Mouse (Mus musculus) heart, postnatal 25 days (tissue): ENCODE results near the gene Hck. TPM values are rescaled to one million over a fixed set of nuclear protein-coding genes. Genes with fewer than 3 reads are reported as not detected.
A peak's percentile ranks its signal among the peaks of the same experiment; 100 is the strongest.

Experiments used
- DNase-seq: peaks from one replicate; pipeline ENCODE4 v3.0.0; 2022; ENCODE audit warnings: low spot score
- intact Hi-C: fragments of 180-260 bp; cut with DNase I; formaldehyde crosslinking; loops from one replicate; pipeline ENCODE4 v1.15.1; 2025
- total RNA-seq, 2 experiments: library from RNA; stranded (reverse); gene quantifications; 2 replicates each; pipeline ENCODE4 v1.2.3; 2021

Gene Hck
- total RNA-seq: 1 to 10 TPM; 1.1 to 1.4 TPM

GRCm38 (mm10) chr2:153108313-153109264 lies at the start of gene Hck:
Hck (plus strand) TSS chr2:153108468.
- intact Hi-C loops: no loop called here
- no peak for DNase-seq

DNA sequence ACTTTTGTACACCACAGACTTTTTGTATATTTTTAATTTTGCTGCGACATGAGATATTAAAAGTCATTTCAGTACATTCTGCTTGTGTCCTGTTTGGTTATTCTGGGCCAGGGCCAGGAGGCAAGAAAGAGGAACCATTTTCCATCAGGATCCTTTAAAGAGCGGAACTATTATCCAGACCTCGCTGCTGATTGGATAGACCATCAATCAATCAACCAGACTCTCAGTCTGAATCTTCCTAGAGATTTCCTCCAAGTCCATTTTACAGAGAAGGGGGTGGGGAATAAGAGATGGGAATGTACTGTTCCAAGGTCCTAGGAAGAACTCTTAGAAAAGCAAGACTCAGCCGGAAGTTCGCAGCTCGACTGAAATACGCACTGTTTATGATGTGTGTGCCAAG lies 48.1 kb upstream of the Hck start:
- intact Hi-C loops: no loop called here
- no peak for DNase-seq

DNA sequence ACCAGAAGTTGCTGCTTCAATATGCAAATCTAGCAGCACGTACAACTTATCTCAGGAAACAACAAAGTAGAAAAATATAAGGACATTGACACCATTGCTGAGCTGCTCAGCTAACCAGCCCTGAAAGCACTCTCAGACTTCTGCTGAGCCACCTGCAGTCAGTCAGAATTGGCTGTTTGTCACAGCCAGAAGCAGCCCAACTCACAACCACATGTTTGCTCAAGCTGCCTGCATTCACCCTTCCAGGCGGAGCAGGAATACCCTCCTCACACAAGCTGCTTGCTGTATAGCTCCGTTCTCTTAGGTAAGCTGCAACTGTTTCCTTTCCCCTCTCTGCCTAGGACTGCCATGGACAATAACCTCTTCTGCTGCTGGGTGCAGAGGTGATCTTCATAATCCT lies 44.9 kb upstream of the Hck start:
- intact Hi-C loops: no loop called here
- no peak for DNase-seq

DNA sequence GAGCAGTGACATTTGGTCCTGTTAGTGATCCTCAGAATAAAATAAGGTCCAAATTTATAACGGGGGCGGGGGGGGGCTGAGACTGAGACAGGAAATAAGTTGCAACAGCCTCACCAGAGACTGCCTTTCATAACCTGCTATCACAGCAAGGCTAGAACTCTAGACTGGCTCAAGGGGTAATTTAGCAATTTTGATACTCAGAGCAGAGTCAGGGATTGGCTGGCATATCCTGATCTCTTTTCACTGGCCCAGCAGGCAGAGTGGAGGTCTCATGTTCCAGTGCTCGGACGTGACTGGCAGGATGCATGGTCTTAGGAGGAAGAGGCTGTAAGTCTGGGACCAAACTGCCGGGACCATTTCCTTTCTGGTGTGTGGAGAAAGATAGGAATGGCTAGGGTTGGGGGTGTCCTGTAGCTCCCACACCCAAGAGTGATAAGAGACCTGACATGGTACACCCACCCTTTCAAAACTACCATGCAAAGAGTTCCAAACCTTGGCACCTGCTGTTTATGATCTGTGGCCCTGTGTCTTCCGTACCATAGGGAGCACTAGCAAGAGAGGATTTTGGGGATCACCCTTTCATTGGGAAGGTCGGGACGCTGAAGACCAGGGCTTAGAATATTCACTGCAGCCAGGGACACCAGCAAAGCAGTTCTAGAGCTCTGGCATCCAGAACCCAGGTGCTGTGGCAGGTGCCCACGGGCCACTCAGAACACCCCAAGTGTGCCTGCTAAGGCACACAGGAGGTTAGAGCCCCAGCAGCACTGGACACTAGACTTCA lies 43.9 kb upstream of the Hck start:
- no peak for DNase-seq
- intact Hi-C loops: no loop called here

DNA sequence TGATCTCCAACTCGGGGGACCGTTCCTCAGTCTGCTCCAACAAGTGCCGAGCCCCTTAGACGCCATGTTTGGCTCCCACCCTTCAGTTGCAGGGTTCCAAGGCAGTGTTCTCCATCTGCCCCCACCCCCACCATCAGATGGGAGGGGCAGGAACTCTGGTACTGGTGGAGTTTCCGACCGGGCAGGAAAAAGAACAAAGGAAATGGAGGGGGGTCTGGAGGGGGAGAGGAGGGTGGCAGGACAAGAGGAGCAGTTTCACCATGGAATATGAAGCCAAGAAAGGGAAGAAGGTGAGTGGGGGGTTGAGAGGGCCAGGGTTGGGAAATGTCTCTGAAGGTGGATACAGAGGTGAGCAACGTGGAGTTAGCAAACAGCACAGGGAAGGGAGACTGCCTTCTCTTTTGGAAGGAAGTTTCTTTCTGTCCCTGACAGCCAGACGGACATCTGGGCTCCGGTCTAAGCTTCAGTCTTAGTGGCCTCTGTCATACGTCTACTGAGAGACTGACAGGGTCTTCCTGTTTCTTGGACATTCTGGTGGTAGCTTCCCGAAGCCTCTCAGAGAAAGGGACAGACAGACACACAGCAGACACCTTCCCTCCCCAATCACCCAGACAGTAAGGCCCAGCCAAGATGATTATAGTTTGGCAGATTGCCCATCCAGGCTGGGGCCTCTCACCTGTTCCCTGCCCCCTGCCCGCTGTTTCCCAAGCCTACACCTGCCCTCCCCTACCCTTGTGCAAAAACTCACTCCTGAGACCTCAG lies 42.3 kb upstream of the Hck start, which contains the start of gene Ccm2l:
Gene Ccm2l (plus strand): TSS at position 209 of the 762 bp plus-strand sequence.
- peak; percentile 53 for DNase-seq
- intact Hi-C loops: no loop called here

- intact Hi-C loops: no loop called here
- no peak for DNase-seq
Measured at GRCm38 (mm10) chr2:153066991-153067390, 41.3 kb upstream of the Hck start.

DNA sequence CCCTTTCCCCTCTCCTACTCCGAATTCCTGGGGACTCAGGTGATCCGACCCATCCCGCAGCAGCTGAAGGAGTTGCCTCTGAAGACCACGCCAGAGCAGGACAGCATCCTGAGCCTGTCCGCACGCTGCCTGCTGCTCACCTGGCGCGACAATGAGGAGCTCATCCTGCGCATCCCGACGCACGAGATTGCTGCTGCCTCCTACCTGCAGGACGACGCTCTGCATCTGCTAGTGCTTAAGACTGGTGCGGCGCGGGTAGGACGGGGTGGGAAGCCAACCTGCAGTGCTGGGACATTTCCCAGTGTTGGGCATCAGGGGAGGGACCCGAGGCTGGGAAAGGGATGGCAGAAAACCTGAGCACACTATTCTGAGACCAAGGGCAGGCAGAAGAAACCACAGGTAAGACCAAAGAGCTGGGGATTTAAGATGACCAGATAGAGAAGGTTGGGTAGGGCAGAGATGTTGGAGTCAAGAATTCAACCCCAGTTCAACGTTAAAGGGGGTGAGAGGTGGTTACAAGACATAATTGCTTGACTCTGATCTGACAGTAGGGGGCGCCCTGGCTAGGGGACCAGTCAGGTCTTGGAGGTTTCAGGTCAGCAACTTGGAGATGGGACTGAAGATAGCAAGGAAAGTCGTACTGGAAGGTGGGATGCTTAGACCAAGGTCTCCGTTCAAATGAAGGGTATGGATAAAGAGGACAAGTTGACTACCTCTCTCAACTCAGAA lies 37.3 kb upstream of the Hck start:
- DNase-seq: no peak
- intact Hi-C loops: no loop called here

- intact Hi-C loops: no loop called here
- DNase-seq: no peak
Measured at GRCm38 (mm10) chr2:153071491-153072184, 36.6 kb upstream of the Hck start.

GRCm38 (mm10) chr2:153074651-153075050 lies 33.6 kb upstream of the Hck start:
- intact Hi-C loops: no loop called here
- DNase-seq: no peak

GRCm38 (mm10) chr2:153075961-153076360 lies 32.3 kb upstream of the Hck start:
- intact Hi-C loops: no loop called here
- DNase-seq: no peak

- intact Hi-C loops: loop anchor here (2.0 kb wide), 2 partner anchors 32 to 62 kb away; no protein-coding TSS in a partner anchor
- peak; percentile 39 for DNase-seq
Measured at GRCm38 (mm10) chr2:153080841-153081523, 27.3 kb upstream of the Hck start.

- DNase-seq: peak; percentile 0
- intact Hi-C loops: loop anchor here (2.0 kb wide), 2 partner anchors 33 to 61 kb away; no protein-coding TSS in a partner anchor
Measured at GRCm38 (mm10) chr2:153081866-153082265, 26.4 kb upstream of the Hck start.

- intact Hi-C loops: no loop called here
- no peak for DNase-seq
Measured at GRCm38 (mm10) chr2:153083275-153083674, 25.0 kb upstream of the Hck start.

GRCm38 (mm10) chr2:153083824-153084223 lies 24.4 kb upstream of the Hck start:
- no peak for DNase-seq
- intact Hi-C loops: no loop called here

DNA sequence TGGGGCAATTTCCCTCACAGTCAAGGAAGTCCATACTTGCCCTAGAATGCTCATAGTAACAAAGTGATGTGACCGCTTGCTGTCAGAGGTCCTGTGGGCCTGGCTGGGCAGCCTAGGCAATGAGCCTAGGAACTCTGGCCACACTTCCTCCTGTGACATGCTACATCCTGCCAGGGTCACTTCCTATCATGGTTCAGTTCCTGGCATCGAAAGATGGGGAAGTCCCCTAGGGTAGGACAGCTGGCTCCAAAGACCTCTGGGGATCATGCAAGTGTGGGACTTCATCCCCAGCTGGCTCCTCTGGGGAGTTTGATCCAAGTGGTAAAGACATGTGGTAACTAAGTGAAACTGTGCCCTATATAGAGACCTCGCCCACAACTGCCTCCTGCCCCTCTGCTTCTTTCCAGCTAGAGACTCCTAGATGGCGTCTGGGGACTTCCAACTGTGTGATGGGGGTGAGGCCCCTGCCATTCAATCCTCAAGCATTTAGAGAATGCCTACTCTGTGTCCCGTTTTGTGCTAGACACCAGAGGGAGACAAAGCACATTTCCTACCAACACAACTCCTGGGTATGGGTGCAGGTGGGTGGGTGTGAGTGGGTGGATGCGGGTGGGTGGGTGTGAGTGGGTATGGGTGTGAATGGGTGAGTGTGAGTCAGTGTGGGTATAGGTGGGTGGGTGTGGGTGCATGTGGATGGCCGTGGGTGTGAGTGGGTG lies 23.8 kb upstream of the Hck start:
- intact Hi-C loops: no loop called here
- DNase-seq: no peak

DNA sequence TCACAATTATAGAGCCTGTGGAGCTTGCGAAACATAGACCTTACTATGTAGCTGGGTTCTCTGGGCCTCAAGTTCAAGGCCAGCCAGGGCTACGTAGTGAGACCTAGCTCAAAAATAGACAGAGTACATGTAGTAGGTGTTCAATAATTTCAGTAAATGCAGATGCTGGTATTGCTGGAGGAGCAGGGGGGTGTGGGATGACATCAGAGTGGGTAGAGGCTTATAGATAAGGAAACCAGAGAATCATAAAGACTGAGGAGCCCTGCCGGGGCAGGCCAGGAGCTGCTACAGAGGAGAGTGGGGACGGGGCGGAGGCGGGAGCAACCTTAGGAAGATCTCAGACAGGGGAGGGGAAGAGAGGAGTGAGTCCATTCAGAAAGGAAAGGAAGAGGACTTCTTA lies 22.7 kb upstream of the Hck start:
- intact Hi-C loops: no loop called here

GRCm38 (mm10) chr2:153086166-153086565 lies 22.1 kb upstream of the Hck start:
- intact Hi-C loops: no loop called here
- no peak for DNase-seq

More for the DNA sequence above, 22.7 kb upstream of the Hck start:
- no peak for DNase-seq

GRCm38 (mm10) chr2:153087091-153087490 lies 21.2 kb upstream of the Hck start:
- intact Hi-C loops: no loop called here
- no peak for DNase-seq
